Mouse (Mus musculus) spleen, adult 2 months (tissue): ENCODE data around the gene Ndst2.

Source experiments
- CTCF ChIP-seq: fragments of 200-500 bp; IDR thresholded peaks from 2 replicates; pipeline ENCODE4 v1.5.1; 2011; ENCODE audit warnings: mild to moderate bottlenecking, inconsistent platforms; ENCODE audit not compliant: insufficient read depth, insufficient read length, insufficient replicate concordance; ENCODE audit errors: extremely low read depth
- POLR2A ChIP-seq: fragments of 200-500 bp; IDR thresholded peaks from 2 replicates; pipeline ENCODE4 v1.6.1; 2011; ENCODE audit warnings: low read depth, low read length, inconsistent platforms

DNA sequence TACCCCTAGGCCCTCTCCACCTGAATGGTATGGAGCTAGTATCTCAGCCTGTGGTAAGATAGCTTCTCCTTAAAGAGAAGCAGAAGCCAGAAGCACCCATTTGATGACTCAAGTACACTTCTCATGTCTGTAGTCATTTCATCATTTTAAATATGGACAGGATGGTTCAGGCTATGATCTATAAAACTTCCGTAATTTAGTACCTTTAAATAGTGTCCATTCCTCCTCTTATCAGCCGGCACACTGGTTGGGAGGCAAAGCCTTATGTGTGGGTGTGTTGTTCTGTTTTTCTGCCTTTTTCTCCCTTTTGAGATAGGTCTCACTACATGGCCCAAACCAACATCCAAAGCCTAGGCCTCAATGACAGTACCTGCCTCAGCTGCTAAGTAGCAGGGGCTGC is 35.8 kb downstream of the Ndst2 start:
- no peak for TF ChIP-seq CTCF
- TF ChIP-seq POLR2A = no peak
